Mouse (Mus musculus) embryonic facial prominence, embryonic 14.5 days (tissue): ENCODE measurements around the gene Carmil1. TPM values are rescaled to one million over a fixed set of nuclear protein-coding genes. Genes with fewer than 3 reads are reported as not detected.

Experiments
- ATAC-seq: fragments of 200-750 bp; cut with Nextera tagmentation; 2 replicates; pipeline ENCODE4 v1.8.0; 2017; ENCODE audit warnings: low read depth, moderate number of reproducible peaks, moderate TSS enrichment
- DNase-seq: peaks from one replicate; pipeline ENCODE4 v3.0.0-alpha.2; 2015; ENCODE audit warnings: low spot score
- H3K27ac ChIP-seq: fragments of 300-500 bp; sonication (generic); replicated peaks from 2 replicates; pipeline ENCODE4 v1.5.1; 2014; ENCODE audit warnings: low read depth, mild to moderate bottlenecking, low read length, moderate library complexity
- H3K27me3 ChIP-seq: fragments of 300-500 bp; sonication (generic); replicated peaks from 2 replicates; pipeline ENCODE4 v1.6.1; 2014; ENCODE audit warnings: low read length; ENCODE audit not compliant: control insufficient read depth, insufficient read depth
- H3K36me3 ChIP-seq: fragments of 300-500 bp; sonication (generic); 2 replicates; pipeline ENCODE4 v1.6.1; 2014; ENCODE audit warnings: low read length, mixed read lengths; ENCODE audit not compliant: control insufficient read depth, insufficient read depth
- H3K4me1 ChIP-seq: fragments of 300-500 bp; sonication (generic); 2 replicates; pipeline ENCODE4 v1.6.1; 2014; ENCODE audit warnings: antibody characterized with exemption, low read length; ENCODE audit not compliant: control insufficient read depth, insufficient read depth
- H3K4me2 ChIP-seq: fragments of 300-500 bp; sonication (generic); 2 replicates; pipeline ENCODE4 v1.6.1; 2014; ENCODE audit warnings: low read depth, mild to moderate bottlenecking, low read length, moderate library complexity, mixed read lengths
- H3K4me3 ChIP-seq: fragments of 300-500 bp; sonication (generic); 2 replicates; pipeline ENCODE4 v1.5.1; 2014; ENCODE audit warnings: low read depth, mild to moderate bottlenecking, low read length
- H3K9ac ChIP-seq: fragments of 300-500 bp; sonication (generic); 2 replicates; pipeline ENCODE4 v1.6.1; 2014; ENCODE audit warnings: low read depth, mild to moderate bottlenecking, low read length, moderate library complexity, mixed read lengths
- H3K9me3 ChIP-seq: fragments of 300-500 bp; sonication (generic); 2 replicates; pipeline ENCODE4 v1.6.1; 2016; ENCODE audit warnings: low read length; ENCODE audit not compliant: control insufficient read depth
- WGBS: fragments of 180-500 bp; shearing (Covaris S2); extraction: QIAGEN DNeasy Blood & Tissue Kit; methylation state at CpG from one replicate; pipeline ENCODE4 v1.1.7; 2014; 5-methylcytosine and 5-hydroxymethylcytosine counted together
- polyA plus RNA-seq: library from polyadenylated mRNA; unstranded; fragments of >200 nt; fragmentation: Nextera tagmentation; extraction: Ambion mirVana; gene quantifications from 2 replicates; pipeline ENCODE4 v1.2.1, GENCODE M21; 2014

The Carmil1 gene
- polyA plus RNA-seq, 1 experiment from 2014 or later, result 31.3 TPM

GRCm38 (mm10) chr13:24306248-24306647, 25.7 kb upstream of the Carmil1 start:
- no peak overlapping the region for H3K4me3 ChIP-seq
- H3K9ac ChIP-seq, result no peak overlapping the region
- 53% methylated on average over 4 of the region's 4 CpGs for WGBS
- H3K9me3 ChIP-seq, result no peaks in the 10 kb centered on the region
- no peak overlapping the region for H3K27ac ChIP-seq
- H3K4me2 ChIP-seq, result no peak overlapping the region
- H3K36me3 ChIP-seq, result no peaks in the 10 kb centered on the region
- no peaks in the 10 kb centered on the region for H3K27me3 ChIP-seq
- no peaks in the 10 kb centered on the region for H3K4me1 ChIP-seq
- no peak for ATAC-seq
- no peak for DNase-seq

GRCm38 (mm10) chr13:24305486-24305885, 24.9 kb upstream of the Carmil1 start:
- Histone ChIP-seq H3K27me3 (no peaks in the 10 kb centered on the region), H3K9ac (no peak overlapping the region), H3K27ac (no peak overlapping the region), H3K4me1 (no peaks in the 10 kb centered on the region), H3K36me3 (no peaks in the 10 kb centered on the region), H3K9me3 (no peaks in the 10 kb centered on the region), H3K4me3 (no peak overlapping the region), H3K4me2 (no peak overlapping the region)
- DNase-seq, result no peak
- no peak for ATAC-seq
- 64% methylated on average over 4 of the region's 4 CpGs for WGBS

- Histone ChIP-seq H3K4me2 (no peak overlapping the region), H3K36me3 (no peaks in the 10 kb centered on the region), H3K9me3 (no peaks in the 10 kb centered on the region), H3K27ac (no peak overlapping the region), H3K4me1 (no peaks in the 10 kb centered on the region), H3K27me3 (no peaks in the 10 kb centered on the region), H3K9ac (no peak overlapping the region), H3K4me3 (no peak overlapping the region)
- DNase-seq (peak; percentile 42), ATAC-seq (no peak)
- 14% methylated on average over 4 of the region's 4 CpGs for WGBS
Measured at GRCm38 (mm10) chr13:24297252-24297651, 16.7 kb upstream of the Carmil1 start.

- no peak overlapping the region for H3K9ac ChIP-seq
- no peak overlapping the region for H3K4me3 ChIP-seq
- no peaks in the 10 kb centered on the region for H3K36me3 ChIP-seq
- no peak for DNase-seq
- 91% methylated on average over 2 of the region's 2 CpGs for WGBS
- no peaks in the 10 kb centered on the region for H3K4me1 ChIP-seq
- H3K4me2 ChIP-seq, result no peak overlapping the region
- no peak for ATAC-seq
- H3K27me3 ChIP-seq, result no peaks in the 10 kb centered on the region
- no peak overlapping the region for H3K27ac ChIP-seq
- no peaks in the 10 kb centered on the region for H3K9me3 ChIP-seq
Measured at GRCm38 (mm10) chr13:24287381-24287780, 6.8 kb upstream of the Carmil1 start.

GRCm38 (mm10) chr13:24279762-24280438, 695 bp downstream of the Carmil1 start:
- Histone ChIP-seq H3K27me3 (no peaks in the 10 kb centered on the region; the same call in 1 of the 2 replicates), H3K4me1 (peaks cover 16% of the 10 kb centered on the region), H3K27ac (peak overlapping the region; percentile 94; the same call in 1 of the 2 replicates), H3K9me3 (no peaks in the 10 kb centered on the region), H3K4me2 (peak overlapping the region; percentile 91), H3K9ac (peak overlapping the region; percentile 80), H3K4me3 (peak overlapping the region; percentile 79), H3K36me3 (no peaks in the 10 kb centered on the region)
- DNase-seq (no peak), ATAC-seq (no peak)
- 2% methylated on average over 18 of the region's 21 CpGs for WGBS

- 36% methylated on average over 11 of the region's 11 CpGs for WGBS
- no peaks in the 10 kb centered on the region for H3K9me3 ChIP-seq
- no peak for ATAC-seq
- H3K4me2 ChIP-seq, result peak overlapping the region; percentile 91
- no peak for DNase-seq
- 0 out of 2 replicates have a peak overlapping the region, but pooled peaks have one; percentile 31 for H3K9ac ChIP-seq
- H3K36me3 ChIP-seq, result no peaks in the 10 kb centered on the region
- peaks cover 16% of the 10 kb centered on the region for H3K4me1 ChIP-seq
- peak overlapping the region; percentile 79 for H3K4me3 ChIP-seq
- no peaks in the 10 kb centered on the region; the same call in 1 of the 2 replicates for H3K27me3 ChIP-seq
- no peak overlapping the region for H3K27ac ChIP-seq
Measured at GRCm38 (mm10) chr13:24279407-24279761, 1.2 kb downstream of the Carmil1 start.

- DNase-seq (peak; percentile 36), ATAC-seq (peak; percentile 13; the same call in 1 of the 2 replicates)
- Histone ChIP-seq H3K9ac (no peak overlapping the region), H3K4me2 (no peak overlapping the region), H3K27me3 (no peaks in the 10 kb centered on the region), H3K36me3 (0 out of 2 replicates have a peak, but pooled peaks cover 3% of the 10 kb centered on the region), H3K9me3 (no peaks in the 10 kb centered on the region), H3K4me1 (peaks cover 6% of the 10 kb centered on the region), H3K27ac (no peak overlapping the region), H3K4me3 (no peak overlapping the region)
- WGBS, result 68% methylated on average over 4 of the region's 4 CpGs
Measured at GRCm38 (mm10) chr13:24272740-24273377, 7.7 kb downstream of the Carmil1 start.

GRCm38 (mm10) chr13:24269100-24269465, 11.5 kb downstream of the Carmil1 start:
- Histone ChIP-seq H3K36me3 (0 out of 2 replicates have a peak, but pooled peaks cover 3% of the 10 kb centered on the region), H3K9ac (no peak overlapping the region), H3K4me3 (no peak overlapping the region), H3K27me3 (no peaks in the 10 kb centered on the region), H3K4me1 (peaks cover 6% of the 10 kb centered on the region), H3K27ac (peak overlapping the region; percentile 35), H3K9me3 (no peaks in the 10 kb centered on the region), H3K4me2 (no peak overlapping the region)
- WGBS, result 65% methylated on average over 3 of the region's 3 CpGs
- ATAC-seq, result no peak
- DNase-seq, result no peak
